Mouse (Mus musculus) testis, adult 2 months (tissue): ENCODE data around the gene Samsn1. TPM values are rescaled to one million over a fixed set of nuclear protein-coding genes. Genes with fewer than 3 reads are reported as not detected.

Experiments
- H3K27ac ChIP-seq: fragments of 200-500 bp; 2 replicates; pipeline ENCODE4 v1.5.1; 2012; ENCODE audit warnings: low read depth, low read length; ENCODE audit not compliant: control insufficient read depth, insufficient read depth
- H3K27me3 ChIP-seq: fragments of 200-500 bp; 2 replicates; pipeline ENCODE4 v1.6.1; 2012; ENCODE audit warnings: mild to moderate bottlenecking, low read length, moderate library complexity; ENCODE audit not compliant: control insufficient read depth, insufficient read depth
- H3K36me3 ChIP-seq: fragments of 200-500 bp; 2 replicates; pipeline ENCODE4 v1.6.1; 2012; ENCODE audit warnings: mild to moderate bottlenecking, low read length; ENCODE audit not compliant: control insufficient read depth, insufficient read depth
- H3K4me1 ChIP-seq: fragments of 200-500 bp; 2 replicates; pipeline ENCODE4 v1.6.1; 2012; ENCODE audit warnings: low read length; ENCODE audit not compliant: control insufficient read depth, insufficient read depth
- H3K4me3 ChIP-seq: fragments of 200-500 bp; 2 replicates; pipeline ENCODE4 v1.5.1; 2012; ENCODE audit warnings: low read depth, mild to moderate bottlenecking, low read length, moderate library complexity, mixed read lengths; ENCODE audit not compliant: control insufficient read depth
- CTCF ChIP-seq: fragments of 200-500 bp; IDR thresholded peaks from 2 replicates; pipeline ENCODE4 v1.5.1; 2012; ENCODE audit warnings: low read depth, mild to moderate bottlenecking, inconsistent platforms, low read length, moderate library complexity; ENCODE audit not compliant: control insufficient read depth, insufficient read depth, insufficient replicate concordance
- POLR2A ChIP-seq: fragments of 200-500 bp; IDR thresholded peaks from 2 replicates; pipeline ENCODE4 v1.6.1; 2012; ENCODE audit warnings: low read depth, mild to moderate bottlenecking, inconsistent platforms, low read length, moderate library complexity; ENCODE audit not compliant: control insufficient read depth
- polyA plus RNA-seq: library from polyadenylated mRNA; depleted of rRNA; stranded (reverse); fragments of >200 nt; gene quantifications from 2 replicates; pipeline ENCODE4 v1.2.3, GENCODE M21; 2012; rRNA removed

Gene Samsn1
- polyA plus RNA-seq = 0.07 and 0.13 TPM in 2 replicates

DNA sequence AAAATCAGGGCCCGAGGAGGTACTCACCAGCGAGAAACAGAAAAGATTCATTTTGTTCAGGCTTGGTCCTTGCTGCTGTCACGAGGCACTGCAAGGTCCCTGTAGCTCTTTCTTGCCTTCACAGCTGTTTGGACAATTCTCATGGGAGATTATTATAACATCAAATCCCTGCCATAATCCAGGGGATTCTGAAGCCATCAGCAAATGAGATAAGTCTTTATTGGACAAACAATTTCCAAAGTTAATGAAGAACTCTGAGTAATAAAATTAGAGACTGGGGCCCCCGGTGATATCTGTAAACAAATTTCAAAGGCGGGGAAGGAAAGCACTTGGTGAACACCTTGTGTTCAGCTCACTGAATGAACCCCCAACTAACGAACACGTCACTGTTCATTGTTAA lies at the start of gene Samsn1:
TSS of gene Samsn1 (minus strand) at position 101 of the 400 bp plus-strand sequence.
- no peak for TF ChIP-seq POLR2A
- no peak for TF ChIP-seq CTCF
- no peaks in the 10 kb centered on the region for H3K4me1 ChIP-seq
- H3K4me3 ChIP-seq = no peak within 1 kb of the TSS
- no peaks in the 10 kb centered on the region for H3K36me3 ChIP-seq
- no peak within 1 kb of the TSS for H3K27ac ChIP-seq
- H3K27me3 ChIP-seq = no peaks in the 10 kb centered on the region

DNA sequence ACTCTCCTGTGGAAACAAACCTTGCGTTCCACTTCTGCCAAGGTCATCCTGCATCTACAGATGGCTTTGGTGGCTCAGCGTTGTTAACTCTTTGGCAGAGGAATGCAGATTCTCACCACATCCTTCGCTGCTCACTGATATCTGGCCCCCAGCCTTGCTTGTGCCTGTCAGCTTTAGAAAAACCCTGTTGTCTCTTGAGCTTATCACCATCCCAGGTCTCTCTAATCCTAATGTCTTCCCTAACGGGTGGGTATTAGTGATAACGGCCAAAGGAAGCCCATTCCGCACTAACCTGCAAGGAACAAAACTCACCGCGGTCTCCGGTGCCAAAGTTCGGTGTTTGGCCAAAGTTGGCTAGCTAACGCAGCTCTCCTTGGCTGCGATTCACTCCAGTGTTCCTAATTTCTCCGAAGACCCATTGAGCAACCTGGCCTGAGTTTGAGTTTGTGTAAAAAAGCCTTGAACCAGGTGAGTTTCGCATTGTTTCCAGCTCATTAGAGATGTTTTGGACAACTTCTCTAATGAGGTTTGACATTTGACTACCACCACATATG lies 44.1 kb upstream of the Samsn1 start:
- no peaks in the 10 kb centered on the region for H3K4me1 ChIP-seq
- H3K27ac ChIP-seq = no peak overlapping the region
- TF ChIP-seq CTCF = no peak
- TF ChIP-seq POLR2A = no peak
- no peaks in the 10 kb centered on the region for H3K36me3 ChIP-seq
- no peak overlapping the region for H3K4me3 ChIP-seq
- no peaks in the 10 kb centered on the region for H3K27me3 ChIP-seq

DNA sequence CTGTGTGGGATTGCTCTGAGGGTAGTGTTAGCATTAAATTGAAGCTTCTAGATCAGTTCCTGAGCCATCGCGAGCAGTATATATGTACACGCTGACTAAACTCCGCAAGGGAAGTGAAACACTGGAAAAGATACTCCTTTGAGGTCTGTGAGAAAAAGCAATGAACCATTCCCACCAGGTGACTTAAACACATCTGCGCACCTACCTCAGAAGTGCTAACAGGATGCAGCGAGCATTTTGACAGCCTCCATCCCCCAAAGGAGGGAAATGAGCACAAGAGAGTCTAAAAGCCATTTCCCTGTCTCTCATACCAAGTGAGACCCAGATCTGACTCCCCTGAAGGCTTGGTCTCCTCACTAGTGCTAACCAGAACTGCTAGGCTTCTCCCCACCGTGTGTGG lies 32.9 kb upstream of the Samsn1 start:
- Histone ChIP-seq H3K4me3 (no peak overlapping the region), H3K36me3 (no peaks in the 10 kb centered on the region), H3K27ac (no peak overlapping the region), H3K4me1 (no peaks in the 10 kb centered on the region), H3K27me3 (no peaks in the 10 kb centered on the region)
- no peak for TF ChIP-seq POLR2A
- TF ChIP-seq CTCF = no peak

DNA sequence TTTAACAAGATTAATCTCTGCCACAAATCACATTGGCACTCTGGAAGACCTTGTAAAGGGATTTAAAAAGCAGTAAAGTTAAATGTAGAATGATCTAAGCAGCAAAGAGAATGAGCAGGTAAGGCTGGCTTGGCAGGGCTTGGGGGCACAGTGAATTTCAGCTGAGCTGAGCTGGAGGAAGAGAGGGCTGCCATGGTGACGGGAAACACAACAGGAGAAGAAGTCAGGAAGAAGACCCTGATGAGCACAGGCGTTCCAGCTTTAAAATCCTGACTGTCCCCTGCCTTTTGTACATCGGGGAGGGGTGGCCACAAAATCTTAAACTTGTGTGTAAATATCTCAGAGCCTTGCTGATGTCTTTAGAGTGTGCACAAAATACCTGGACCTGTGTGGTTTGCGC lies 32.0 kb upstream of the Samsn1 start:
- Histone ChIP-seq H3K27ac (no peak overlapping the region), H3K36me3 (no peaks in the 10 kb centered on the region), H3K27me3 (no peaks in the 10 kb centered on the region), H3K4me1 (no peaks in the 10 kb centered on the region), H3K4me3 (no peak overlapping the region)
- TF ChIP-seq POLR2A = no peak
- no peak for TF ChIP-seq CTCF

DNA sequence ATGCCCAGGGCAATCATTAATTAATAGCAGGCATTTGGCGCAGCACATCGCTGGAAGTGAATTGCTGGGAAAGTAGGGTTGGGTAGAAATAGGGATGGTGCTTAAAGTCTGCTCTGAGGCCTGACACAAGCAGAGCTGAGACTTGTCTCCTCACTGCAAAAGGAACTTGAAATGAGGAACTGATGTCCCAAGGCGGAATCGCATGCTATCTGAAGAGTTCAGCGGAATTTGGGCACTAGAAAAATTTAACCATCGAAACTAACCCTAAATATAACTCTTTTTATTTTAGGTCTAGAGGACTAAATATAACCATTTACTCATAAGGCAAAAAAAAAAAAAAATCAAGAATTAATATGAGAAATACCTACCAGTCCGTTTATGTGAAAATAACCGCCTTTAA lies 31.5 kb upstream of the Samsn1 start:
- Histone ChIP-seq H3K27me3 (no peaks in the 10 kb centered on the region), H3K4me3 (no peak overlapping the region), H3K4me1 (no peaks in the 10 kb centered on the region), H3K27ac (no peak overlapping the region), H3K36me3 (no peaks in the 10 kb centered on the region)
- TF ChIP-seq POLR2A = no peak

DNA sequence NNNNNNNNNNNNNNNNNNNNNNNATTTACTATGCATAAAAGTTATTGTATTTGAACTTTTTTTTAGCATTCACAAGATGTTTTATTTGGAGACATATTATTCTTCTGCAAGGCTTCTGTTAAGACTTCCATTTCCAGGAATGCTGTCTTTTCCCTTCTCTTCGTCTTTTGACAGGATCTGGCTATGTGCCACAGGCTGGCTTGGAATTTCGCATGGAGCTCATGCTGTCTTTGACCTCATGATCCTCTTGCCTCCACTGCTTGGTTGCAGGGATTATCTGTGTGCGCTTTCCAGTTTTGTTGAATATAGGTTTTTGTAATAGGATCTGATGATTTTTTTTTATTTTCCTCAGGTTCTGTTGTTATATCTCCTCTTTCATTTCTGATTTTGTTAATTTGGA lies 25.0 kb upstream of the Samsn1 start:
- Histone ChIP-seq H3K36me3 (no peaks in the 10 kb centered on the region), H3K27ac (no peak overlapping the region), H3K27me3 (no peaks in the 10 kb centered on the region), H3K4me1 (no peaks in the 10 kb centered on the region), H3K4me3 (no peak overlapping the region)
- TF ChIP-seq CTCF (no peak), POLR2A (no peak)

DNA sequence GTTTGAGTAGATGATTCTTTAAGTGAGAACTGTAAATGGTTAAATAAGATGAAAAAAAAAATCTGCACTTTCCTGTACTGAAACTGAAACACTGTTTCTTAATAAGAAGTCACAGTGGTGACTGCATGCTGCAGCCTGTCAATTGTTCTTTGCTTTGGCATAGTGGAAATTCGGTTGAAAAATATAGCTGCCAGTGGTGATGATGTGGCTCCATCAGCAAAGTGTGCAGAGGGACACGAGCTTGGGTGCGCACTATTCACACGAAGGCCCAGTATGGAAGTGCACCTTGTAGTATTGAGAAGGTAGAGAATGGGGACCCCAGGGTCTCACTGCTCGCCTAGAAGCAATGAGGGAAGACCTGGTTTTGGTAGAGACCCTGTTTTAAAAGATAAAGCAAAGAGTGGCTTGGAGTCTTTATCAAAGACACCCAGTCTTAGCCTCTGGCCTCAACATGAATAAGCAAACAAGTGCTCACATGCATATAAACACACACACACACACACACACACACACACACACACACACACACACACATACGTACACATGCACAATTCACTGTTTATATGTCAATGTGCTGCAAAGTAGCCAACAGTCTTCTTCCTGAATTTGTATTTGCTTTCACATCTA lies 18.4 kb upstream of the Samsn1 start:
- no peaks in the 10 kb centered on the region for H3K36me3 ChIP-seq
- H3K4me3 ChIP-seq = no peak overlapping the region
- no peak overlapping the region for H3K27ac ChIP-seq
- TF ChIP-seq POLR2A (no peak), CTCF (no peak)
- H3K4me1 ChIP-seq = no peaks in the 10 kb centered on the region
- H3K27me3 ChIP-seq = no peaks in the 10 kb centered on the region
